Mouse (Mus musculus) mesoderm, embryonic 11.5 days (tissue): ENCODE results near the gene Foxa2.

Experiments
- DNase-seq: peaks from one replicate; pipeline ENCODE4 v3.0.0-alpha.2; 2012; ENCODE audit warnings: low read depth, low spot score

Gene Foxa2

GRCm38 (mm10) chr2:148039351-148040235 is 7.2 kb downstream of the Foxa2 start:
- DNase-seq = no peak

GRCm38 (mm10) chr2:148038366-148039310 is 8.1 kb downstream of the Foxa2 start:
- DNase-seq = no peak

- DNase-seq = no peak
Measured at GRCm38 (mm10) chr2:148036611-148037160, 10.1 kb downstream of the Foxa2 start.

GRCm38 (mm10) chr2:148030991-148031675 is 15.6 kb downstream of the Foxa2 start:
- DNase-seq = no peak

- no peak for DNase-seq
Measured at GRCm38 (mm10) chr2:148030613-148030935, 16.2 kb downstream of the Foxa2 start.

GRCm38 (mm10) chr2:148029751-148030612 is 16.8 kb downstream of the Foxa2 start:
- no peak for DNase-seq

GRCm38 (mm10) chr2:148029050-148029608 is 17.6 kb downstream of the Foxa2 start:
- no peak for DNase-seq

- no peak for DNase-seq
Measured at GRCm38 (mm10) chr2:148026366-148026765, 20.4 kb downstream of the Foxa2 start.

- DNase-seq = no peak
Measured at GRCm38 (mm10) chr2:148025481-148025880, 21.3 kb downstream of the Foxa2 start.

GRCm38 (mm10) chr2:148024268-148024935 is 22.4 kb downstream of the Foxa2 start:
- no peak for DNase-seq

- no peak for DNase-seq
Measured at GRCm38 (mm10) chr2:148023340-148023806, 23.4 kb downstream of the Foxa2 start.

- DNase-seq = no peak
Measured at GRCm38 (mm10) chr2:148021919-148022570, 24.7 kb downstream of the Foxa2 start.

- no peak for DNase-seq
Measured at GRCm38 (mm10) chr2:148021016-148021415, 25.8 kb downstream of the Foxa2 start.

- DNase-seq = no peak
Measured at GRCm38 (mm10) chr2:148020125-148020524, 26.6 kb downstream of the Foxa2 start.

- no peak for DNase-seq
Measured at GRCm38 (mm10) chr2:148017782-148018690, 28.7 kb downstream of the Foxa2 start.

GRCm38 (mm10) chr2:148013382-148013781 is 33.4 kb downstream of the Foxa2 start:
- DNase-seq = no peak

- DNase-seq = no peak
Measured at GRCm38 (mm10) chr2:148009049-148009448, 37.7 kb downstream of the Foxa2 start.
